Mouse (Mus musculus) 3T3-L1 (cell line): Measurements from ENCODE around the gene Dchs2.
A peak's percentile ranks its signal among the peaks of the same experiment; 100 is the strongest.

Experiments used
- DNase-seq: peaks from one replicate; pipeline ENCODE4 v3.0.0-alpha.2; 2015; ENCODE audit warnings: low read depth, low spot score

Dchs2 gene

GRCm38 (mm10) chr3:83250001-83250545 lies 122.3 kb downstream of the Dchs2 start:
- no peak for DNase-seq

- no peak for DNase-seq
These were observed 124.2 kb downstream of the Dchs2 start for GRCm38 (mm10) chr3:83251899-83252298.

GRCm38 (mm10) chr3:83259421-83259820 lies 131.7 kb downstream of the Dchs2 start:
- no peak for DNase-seq

- no peak for DNase-seq
These were observed 138.3 kb downstream of the Dchs2 start for GRCm38 (mm10) chr3:83266009-83266408.

GRCm38 (mm10) chr3:83270228-83270627 lies 142.5 kb downstream of the Dchs2 start:
- DNase-seq = no peak

GRCm38 (mm10) chr3:83270982-83271381 lies 143.2 kb downstream of the Dchs2 start:
- no peak for DNase-seq

- DNase-seq = peak; percentile 83
These were observed 146.0 kb downstream of the Dchs2 start for GRCm38 (mm10) chr3:83273555-83274244.

- DNase-seq = no peak
These were observed 148.0 kb downstream of the Dchs2 start for GRCm38 (mm10) chr3:83275703-83276102.

GRCm38 (mm10) chr3:83283882-83284281 lies 156.1 kb downstream of the Dchs2 start:
- DNase-seq = no peak

GRCm38 (mm10) chr3:83286975-83287405 lies 159.2 kb downstream of the Dchs2 start:
- DNase-seq = peak; percentile 69

- peak; percentile 87 for DNase-seq
These were observed 160.5 kb downstream of the Dchs2 start for GRCm38 (mm10) chr3:83288118-83288840.

- DNase-seq = peak; percentile 63
These were observed 162.7 kb downstream of the Dchs2 start for GRCm38 (mm10) chr3:83290482-83290881.

- DNase-seq = peak; percentile 33
These were observed 163.2 kb downstream of the Dchs2 start for GRCm38 (mm10) chr3:83290953-83291352.

- DNase-seq = peak; percentile 72
These were observed 172.1 kb downstream of the Dchs2 start for GRCm38 (mm10) chr3:83299783-83300382.

- DNase-seq = peak; percentile 30
These were observed 176.1 kb downstream of the Dchs2 start for GRCm38 (mm10) chr3:83303876-83304275.

GRCm38 (mm10) chr3:83345928-83346327 lies 218.2 kb downstream of the Dchs2 start:
- peak; percentile 89 for DNase-seq

- no peak for DNase-seq
These were observed 240.8 kb downstream of the Dchs2 start for GRCm38 (mm10) chr3:83368500-83369068.

- DNase-seq = peak; percentile 14
These were observed 242.1 kb downstream of the Dchs2 start for GRCm38 (mm10) chr3:83369871-83370270.

- no peak for DNase-seq
These were observed 246.6 kb downstream of the Dchs2 start for GRCm38 (mm10) chr3:83374333-83374732.

GRCm38 (mm10) chr3:83376834-83377233 lies 249.1 kb downstream of the Dchs2 start:
- DNase-seq = no peak
